Mouse (Mus musculus): ENCODE results near the gene Pigv. TPM values are rescaled to one million over a fixed set of nuclear protein-coding genes. Genes with fewer than 3 reads are reported as not detected.

Gene Pigv
- polyA plus RNA-seq, 1 experiment from 2014 or later, result 21.6 TPM

- Histone ChIP-seq H3K36me3 (peaks cover 100% of the 10 kb centered on the region), H3K9me3 (no peaks in the 10 kb centered on the region), H3K4me3 (replicated peaks) (no peak overlapping the region), H3K4me2 (no peak overlapping the region), H3K9ac (replicated peaks) (no peak overlapping the region), H3K4me1 (replicated peaks) (peaks cover 32% of the 10 kb centered on the region), H3K27ac (no peak overlapping the region), H3K27me3 (no peaks in the 10 kb centered on the region)
- 76% methylated on average over 7 of the region's 7 CpGs for WGBS
- ATAC-seq (ENCODE audit: insufficient number of reproducible peaks, insufficient read depth, low FRiP score, low TSS enrichment, low read depth), result no peak
Measured at GRCm38 (mm10) chr4:133688417-133689067, 16.1 kb upstream of the Pigv start.

GRCm38 (mm10) chr4:133687126-133687525 lies 14.7 kb upstream of the Pigv start:
- Histone ChIP-seq H3K9ac (replicated peaks) (no peak overlapping the region), H3K27me3 (no peaks in the 10 kb centered on the region), H3K36me3 (peaks cover 100% of the 10 kb centered on the region), H3K4me3 (replicated peaks) (no peak overlapping the region), H3K4me1 (replicated peaks) (peaks cover 32% of the 10 kb centered on the region), H3K27ac (no peak overlapping the region), H3K4me2 (no peak overlapping the region), H3K9me3 (no peaks in the 10 kb centered on the region)
- ATAC-seq (ENCODE audit: insufficient number of reproducible peaks, insufficient read depth, low FRiP score, low TSS enrichment, low read depth), result no peak
- 89% methylated on average over 5 of the region's 5 CpGs for WGBS

GRCm38 (mm10) chr4:133686512-133686911 lies 14.1 kb upstream of the Pigv start:
- Histone ChIP-seq H3K4me1 (replicated peaks) (peaks cover 29% of the 10 kb centered on the region), H3K4me2 (no peak overlapping the region), H3K27ac (no peak overlapping the region), H3K9me3 (no peaks in the 10 kb centered on the region), H3K27me3 (no peaks in the 10 kb centered on the region), H3K36me3 (peaks cover 100% of the 10 kb centered on the region), H3K9ac (replicated peaks) (no peak overlapping the region), H3K4me3 (replicated peaks) (no peak overlapping the region)
- 95% methylated on average over 11 of the region's 11 CpGs for WGBS
- ATAC-seq (ENCODE audit: insufficient number of reproducible peaks, insufficient read depth, low FRiP score, low TSS enrichment, low read depth), result no peak

GRCm38 (mm10) chr4:133680206-133680786 lies 7.8 kb upstream of the Pigv start:
- no peak overlapping the region for H3K27ac ChIP-seq
- H3K4me1 ChIP-seq (replicated peaks), result peaks cover 23% of the 10 kb centered on the region
- H3K9me3 ChIP-seq, result no peaks in the 10 kb centered on the region
- peaks cover 72% of the 10 kb centered on the region for H3K36me3 ChIP-seq
- no peak overlapping the region for H3K4me2 ChIP-seq
- no peak for ATAC-seq (ENCODE audit: insufficient number of reproducible peaks, insufficient read depth, low FRiP score, low TSS enrichment, low read depth)
- H3K27me3 ChIP-seq, result no peaks in the 10 kb centered on the region
- WGBS, result 91% methylated on average over 14 of the region's 14 CpGs
- no peak overlapping the region for H3K4me3 ChIP-seq (replicated peaks)
- H3K9ac ChIP-seq (replicated peaks), result no peak overlapping the region

GRCm38 (mm10) chr4:133679629-133680028 lies 7.2 kb upstream of the Pigv start:
- peaks cover 24% of the 10 kb centered on the region for H3K4me1 ChIP-seq (replicated peaks)
- no peak overlapping the region for H3K27ac ChIP-seq
- no peak overlapping the region for H3K4me3 ChIP-seq (replicated peaks)
- no peak overlapping the region for H3K9ac ChIP-seq (replicated peaks)
- H3K36me3 ChIP-seq, result peaks cover 65% of the 10 kb centered on the region
- 90% methylated on average over 7 of the region's 7 CpGs for WGBS
- no peaks in the 10 kb centered on the region for H3K27me3 ChIP-seq
- ATAC-seq (ENCODE audit: insufficient number of reproducible peaks, insufficient read depth, low FRiP score, low TSS enrichment, low read depth), result no peak
- H3K4me2 ChIP-seq, result no peak overlapping the region
- no peaks in the 10 kb centered on the region for H3K9me3 ChIP-seq

GRCm38 (mm10) chr4:133677266-133677665 lies 4.8 kb upstream of the Pigv start:
- ATAC-seq (ENCODE audit: insufficient number of reproducible peaks, insufficient read depth, low FRiP score, low TSS enrichment, low read depth), result no peak
- Histone ChIP-seq H3K9me3 (no peaks in the 10 kb centered on the region), H3K36me3 (peaks cover 41% of the 10 kb centered on the region), H3K4me3 (replicated peaks) (no peak overlapping the region), H3K4me2 (no peak overlapping the region), H3K27ac (0 out of 2 replicates have a peak overlapping the region, but pooled peaks have one; percentile 20), H3K4me1 (replicated peaks) (peaks cover 36% of the 10 kb centered on the region), H3K27me3 (no peaks in the 10 kb centered on the region), H3K9ac (replicated peaks) (no peak overlapping the region)
- 80% methylated on average over 7 of the region's 7 CpGs for WGBS

- Histone ChIP-seq H3K4me1 (replicated peaks) (peaks cover 42% of the 10 kb centered on the region), H3K4me2 (no peak overlapping the region), H3K36me3 (peaks cover 31% of the 10 kb centered on the region), H3K27me3 (no peaks in the 10 kb centered on the region), H3K4me3 (replicated peaks) (no peak overlapping the region), H3K9ac (replicated peaks) (no peak overlapping the region), H3K9me3 (no peaks in the 10 kb centered on the region), H3K27ac (peak overlapping the region; percentile 47; the same call in 1 of the 2 replicates)
- WGBS, result 37% methylated on average over 3 of the region's 3 CpGs
- ATAC-seq (ENCODE audit: insufficient number of reproducible peaks, insufficient read depth, low FRiP score, low TSS enrichment, low read depth), result no peak
Measured at GRCm38 (mm10) chr4:133676189-133676588, 3.7 kb upstream of the Pigv start.

GRCm38 (mm10) chr4:133675594-133676016 lies 3.2 kb upstream of the Pigv start:
- 5% methylated on average over 5 of the region's 5 CpGs for WGBS
- peaks cover 47% of the 10 kb centered on the region for H3K4me1 ChIP-seq (replicated peaks)
- ATAC-seq (ENCODE audit: insufficient number of reproducible peaks, insufficient read depth, low FRiP score, low TSS enrichment, low read depth), result no peak
- H3K4me2 ChIP-seq, result no peak overlapping the region
- H3K9ac ChIP-seq (replicated peaks), result peak overlapping the region; percentile 27; the same call in 1 of the 2 replicates
- no peaks in the 10 kb centered on the region for H3K9me3 ChIP-seq
- no peaks in the 10 kb centered on the region for H3K27me3 ChIP-seq
- H3K27ac ChIP-seq, result peak overlapping the region; percentile 47; the same call in 1 of the 2 replicates
- peaks cover 25% of the 10 kb centered on the region for H3K36me3 ChIP-seq
- H3K4me3 ChIP-seq (replicated peaks), result no peak overlapping the region

- ATAC-seq (ENCODE audit: insufficient number of reproducible peaks, insufficient read depth, low FRiP score, low TSS enrichment, low read depth), result no peak
- WGBS, result 69% methylated on average over 8 of the region's 8 CpGs
- no peak overlapping the region for H3K9ac ChIP-seq (replicated peaks)
- peaks cover 57% of the 10 kb centered on the region for H3K4me1 ChIP-seq (replicated peaks)
- no peak overlapping the region for H3K4me2 ChIP-seq
- no peaks in the 10 kb centered on the region for H3K9me3 ChIP-seq
- H3K27me3 ChIP-seq, result no peaks in the 10 kb centered on the region
- H3K4me3 ChIP-seq (replicated peaks), result no peak overlapping the region
- H3K36me3 ChIP-seq, result peaks cover 13% of the 10 kb centered on the region
- peak overlapping the region; percentile 98 for H3K27ac ChIP-seq
Measured at GRCm38 (mm10) chr4:133674331-133674695, 1.9 kb upstream of the Pigv start.

- Histone ChIP-seq H3K4me2 (peak overlapping the region; percentile 78), H3K9me3 (no peaks in the 10 kb centered on the region), H3K36me3 (peaks cover 10% of the 10 kb centered on the region), H3K4me1 (replicated peaks) (peaks cover 57% of the 10 kb centered on the region), H3K27me3 (no peaks in the 10 kb centered on the region), H3K4me3 (replicated peaks) (0 out of 2 replicates have a peak overlapping the region, but pooled peaks have one; percentile 75), H3K9ac (replicated peaks) (no peak overlapping the region), H3K27ac (peak overlapping the region; percentile 98)
- WGBS, result 28% methylated on average over 10 of the region's 10 CpGs
- no peak for ATAC-seq (ENCODE audit: insufficient number of reproducible peaks, insufficient read depth, low FRiP score, low TSS enrichment, low read depth)
Measured at GRCm38 (mm10) chr4:133673666-133674330, 1.4 kb upstream of the Pigv start.

- peaks cover 57% of the 10 kb centered on the region for H3K4me1 ChIP-seq (replicated peaks)
- peaks cover 6% of the 10 kb centered on the region; the same call in 1 of the 2 replicates for H3K36me3 ChIP-seq
- WGBS, result 3% methylated on average over 24 of the region's 24 CpGs
- no peaks in the 10 kb centered on the region for H3K27me3 ChIP-seq
- H3K27ac ChIP-seq, result peak overlapping the region; percentile 98
- H3K4me3 ChIP-seq (replicated peaks), result peak overlapping the region; percentile 75
- H3K9me3 ChIP-seq, result no peaks in the 10 kb centered on the region
- peak overlapping the region; percentile 78 for H3K4me2 ChIP-seq
- H3K9ac ChIP-seq (replicated peaks), result peak overlapping the region; percentile 84
- no peak for ATAC-seq (ENCODE audit: insufficient number of reproducible peaks, insufficient read depth, low FRiP score, low TSS enrichment, low read depth)
Measured at GRCm38 (mm10) chr4:133672845-133673647, 599 bp upstream of the Pigv start.
